Mouse (Mus musculus): ENCODE measurements around the gene Fbxo11. TPM values are rescaled to one million over a fixed set of nuclear protein-coding genes. Genes with fewer than 3 reads are reported as not detected.

The Fbxo11 gene
- total and polyA plus RNA-seq, 3 experiments, result 9.4 to 91.4 (median 17.5) TPM

DNA sequence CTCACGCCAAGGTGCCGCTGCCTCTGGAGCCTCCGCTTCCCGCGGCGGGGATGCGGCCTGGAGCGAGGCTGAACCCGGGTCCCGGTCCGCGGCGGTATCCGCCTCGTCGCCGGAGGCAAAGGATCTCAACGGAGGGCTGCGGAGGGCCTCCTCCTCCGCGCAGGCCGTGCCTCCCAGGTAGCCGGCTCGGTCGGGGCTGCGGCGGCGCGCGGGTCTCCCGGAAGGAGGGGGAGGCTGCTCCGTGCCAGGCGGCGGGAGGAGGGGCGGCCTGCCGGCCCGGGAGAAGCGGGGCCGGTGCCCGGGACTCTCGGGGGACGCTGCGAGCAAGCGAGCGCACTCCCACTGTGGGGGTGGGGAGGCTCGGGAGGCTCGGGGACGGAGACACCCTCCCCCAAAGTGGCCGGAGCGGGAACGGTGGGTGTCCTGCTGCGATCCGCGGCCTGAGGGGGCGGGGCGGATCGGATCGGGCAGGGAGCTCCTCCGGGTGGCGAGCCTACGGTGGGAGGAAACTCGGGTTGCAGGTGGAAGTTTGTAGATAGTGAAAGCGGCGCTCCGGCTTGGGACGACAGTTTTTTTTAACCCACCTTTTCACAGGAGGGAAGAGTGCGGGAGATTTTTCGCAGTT lies 89.8 kb downstream of the Fbxo11 start (continued):
- TF ChIP-seq POLR2AphosphoS2 (IDR thresholded peaks at IDR 0.05; ENCODE audit: low read length) (0 out of 2 replicates have a peak, but pooled peaks have one; percentile 42), MAX (IDR thresholded peaks at IDR 0.05; ENCODE audit: low read length) (no peak)

GRCm38 (mm10) chr17:87974629-87975228 lies 90.4 kb downstream of the Fbxo11 start, which contains the start of gene Msh6:
TSS of gene Msh6 (plus strand) at chr17:87975062.
- Histone ChIP-seq H3K4me1 (ENCODE audit: control insufficient read depth in 1 of 2, insufficient read depth in 2 of 2, low read length in 2 of 2) (peaks cover 5 to 19% of the 10 kb centered on the region in 2 experiments; a peak in 3 of 4 replicates), H3K79me2 (ENCODE audit: control insufficient read depth, insufficient read depth, low read length, poor library complexity) (peaks cover 41% of the 10 kb centered on the region), H3K4me3 (ENCODE audit: control insufficient read depth in 1 of 2, insufficient read depth in 1 of 2, low read depth in 2 of 2, low read length in 2 of 2) (peak within 1 kb of the TSS; percentile 89 to 90), H3K9me3 (replicated peaks; ENCODE audit: insufficient read depth, low read length) (no peaks in the 10 kb centered on the region), H3K27ac (ENCODE audit: control insufficient read depth, low read depth, low read length) (peak within 1 kb of the TSS; percentile 87), H3K36me3 (ENCODE audit: control insufficient read depth in 1 of 2, insufficient read depth in 2 of 2, low read length in 2 of 2) (peaks cover 10 to 35% of the 10 kb centered on the region in 2 experiments), H3K9ac (ENCODE audit: control insufficient read depth, low read depth, low read length, poor library complexity, severe bottlenecking) (peak within 1 kb of the TSS; percentile 90), H3K27me3 (ENCODE audit: control insufficient read depth in 1 of 2, insufficient read depth in 2 of 2, low read length in 2 of 2) (no peaks in the 10 kb centered on the region)
- DNase-seq (ENCODE audit: low read depth, low spot score), result peak; percentile 98
- TF ChIP-seq MYB (IDR thresholded peaks at IDR 0.05; ENCODE audit: low read depth, low read length), result no peak
- peak; percentile 82 to 89 for TF ChIP-seq POLR2A (IDR thresholded peaks at IDR 0.05; ENCODE audit: control insufficient read depth in 1 of 2, insufficient read depth in 1 of 2, low read depth in 1 of 2, low read length in 2 of 2, poor library complexity in 1 of 2)
- TF ChIP-seq GABPA (IDR thresholded peaks at IDR 0.05; ENCODE audit: low read depth, low read length), result no peak
- 0 out of 2 replicates have a peak, but pooled peaks have one; percentile 21 for TF ChIP-seq USF1 (IDR thresholded peaks at IDR 0.05; ENCODE audit: low read depth, low read length)
- TF ChIP-seq MYC (IDR thresholded peaks at IDR 0.05; ENCODE audit: low read depth, low read length), result no peak
- 0 out of 6 replicates have a peak, but pooled peaks of 1 of the 3 experiments have one; percentile 2 for TF ChIP-seq CTCF (IDR thresholded peaks at IDR 0.05 in 2 of 3, conservative IDR thresholded peaks at IDR 0.05 in 1 of 3; ENCODE audit: control insufficient read depth in 1 of 3, insufficient read depth in 1 of 3, low read depth in 2 of 3, low read length in 3 of 3, poor library complexity in 1 of 3, severe bottlenecking in 1 of 3)
- peak; percentile 73 for TF ChIP-seq TAL1 (IDR thresholded peaks at IDR 0.05; ENCODE audit: low read length)
- TF ChIP-seq MXI1 (IDR thresholded peaks at IDR 0.05; ENCODE audit: low read depth, low read length), result peak; percentile 80; the same call in 1 of the 2 replicates
- 0 out of 2 replicates have a peak, but pooled peaks have one; percentile 8 for TF ChIP-seq MAFK (IDR thresholded peaks at IDR 0.05; ENCODE audit: borderline replicate concordance, low read depth, low read length)
- peak; percentile 33; the same call in 1 of the 2 replicates for TF ChIP-seq NRF1 (IDR thresholded peaks at IDR 0.05; ENCODE audit: insufficient read depth, low read depth, low read length, poor library complexity, severe bottlenecking)
- peak; percentile 35; the same call in 1 of the 2 replicates for TF ChIP-seq TBP (IDR thresholded peaks at IDR 0.05; ENCODE audit: low read depth, low read length)
- peak; percentile 81 for TF ChIP-seq MAX (IDR thresholded peaks at IDR 0.05; ENCODE audit: low read length)
- peak; percentile 95 for TF ChIP-seq E2F4 (IDR thresholded peaks at IDR 0.05; ENCODE audit: borderline replicate concordance, low read depth, low read length)
- no peak for TF ChIP-seq JUND (IDR thresholded peaks at IDR 0.05; ENCODE audit: low read depth, low read length)
- TF ChIP-seq ELF1 (IDR thresholded peaks at IDR 0.05; ENCODE audit: low read depth, low read length), result peak; percentile 86
- peak; percentile 86; the same call in 1 of the 2 replicates for TF ChIP-seq MAZ (IDR thresholded peaks at IDR 0.05; ENCODE audit: low read depth, low read length)
- peak; percentile 95 for TF ChIP-seq ETS1 (IDR thresholded peaks at IDR 0.05; ENCODE audit: low read depth, low read length)
- TF ChIP-seq ZNF384 (IDR thresholded peaks at IDR 0.05; ENCODE audit: low read depth, low read length), result peak; percentile 32; the same call in 1 of the 2 replicates
- no peak for TF ChIP-seq POLR2AphosphoS5 (IDR thresholded peaks at IDR 0.05; ENCODE audit: borderline replicate concordance, low read depth, low read length)
- TF ChIP-seq EP300 (IDR thresholded peaks at IDR 0.05; ENCODE audit: low read depth in 1 of 2, low read length in 2 of 2), result peak; percentile 52 to 75; a peak in 3 of 4 replicates
- TF ChIP-seq USF2 (IDR thresholded peaks at IDR 0.05; ENCODE audit: borderline replicate concordance in 1 of 2, insufficient read depth in 1 of 2, low read depth in 1 of 2, low read length in 2 of 2), result no peak
- no peak for TF ChIP-seq RAD21 (IDR thresholded peaks at IDR 0.05; ENCODE audit: low read depth, low read length)
- TF ChIP-seq ZC3H11A (IDR thresholded peaks at IDR 0.05; ENCODE audit: low read depth, low read length), result no peak
- no peak for TF ChIP-seq SMC3 (IDR thresholded peaks at IDR 0.05; ENCODE audit: low read depth, low read length)
- no peak for TF ChIP-seq CHD2 (IDR thresholded peaks at IDR 0.05; ENCODE audit: low read length)
- TF ChIP-seq SIN3A (IDR thresholded peaks at IDR 0.05; ENCODE audit: low read length), result peak; percentile 75
- TF ChIP-seq KAT2A (conservative IDR thresholded peaks at IDR 0.05; ENCODE audit: low read depth, low read length), result no peak; the same call in 1 of the 2 replicates
- TF ChIP-seq HCFC1 (IDR thresholded peaks at IDR 0.05; ENCODE audit: low read depth, low read length), result peak; percentile 72
- no peak for TF ChIP-seq MEF2A (IDR thresholded peaks at IDR 0.05; ENCODE audit: extremely low read depth, insufficient replicate concordance, low read depth, low read length, poor library complexity, severe bottlenecking)
- TF ChIP-seq POLR2AphosphoS2 (IDR thresholded peaks at IDR 0.05; ENCODE audit: low read length), result peak; percentile 61; the same call in 1 of the 2 replicates
- peak; percentile 6; the same call in 1 of the 2 replicates for TF ChIP-seq RCOR1 (IDR thresholded peaks at IDR 0.05; ENCODE audit: low read depth, low read length)
- no peak for TF ChIP-seq GATA1 (IDR thresholded peaks at IDR 0.05; ENCODE audit: low read depth, low read length)

Measured in MEL (cell line).